Mouse (Mus musculus) spleen, adult 2 months (tissue): ENCODE results near the gene B3gnt6.

ENCODE experiments used
- CTCF ChIP-seq: fragments of 200-500 bp; IDR thresholded peaks from 2 replicates; pipeline ENCODE4 v1.5.1; 2011; ENCODE audit warnings: mild to moderate bottlenecking, inconsistent platforms; ENCODE audit not compliant: insufficient read depth, insufficient read length, insufficient replicate concordance; ENCODE audit errors: extremely low read depth
- POLR2A ChIP-seq: fragments of 200-500 bp; IDR thresholded peaks from 2 replicates; pipeline ENCODE4 v1.6.1; 2011; ENCODE audit warnings: low read depth, low read length, inconsistent platforms

DNA sequence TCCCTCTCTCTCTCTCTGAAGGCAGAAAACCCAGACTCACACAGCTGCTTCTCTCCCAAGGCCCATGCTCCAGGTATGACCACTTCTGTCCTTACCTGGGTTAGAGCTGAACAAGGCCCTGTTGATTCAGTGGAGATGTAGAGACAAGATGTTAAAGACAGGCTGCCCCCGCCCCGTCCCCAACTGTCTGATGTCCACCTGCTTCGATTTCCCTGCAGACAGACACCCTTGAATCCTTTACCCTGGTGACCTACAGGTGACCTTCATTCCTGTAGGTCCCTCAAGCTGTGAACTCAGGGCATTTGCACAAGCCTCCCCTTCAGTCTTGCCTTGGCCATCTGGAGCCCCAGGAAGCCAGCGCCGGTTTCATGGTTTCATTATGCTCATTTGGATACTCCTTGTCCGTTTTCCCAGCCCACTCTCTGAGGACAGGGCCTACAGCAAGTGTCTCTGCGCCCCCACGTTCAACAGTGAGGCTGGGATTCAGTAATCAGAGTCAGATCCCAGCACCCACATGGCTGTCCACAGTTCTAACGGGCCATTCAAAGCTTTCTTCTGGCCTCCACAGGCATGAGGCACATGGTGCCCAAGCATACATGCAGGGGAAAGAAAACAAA, 34.8 kb downstream of the B3gnt6 start:
- TF ChIP-seq CTCF, result no peak
- TF ChIP-seq POLR2A, result no peak
